Mouse (Mus musculus): Measurements from ENCODE around the gene Mup19. TPM values are rescaled to one million over a fixed set of nuclear protein-coding genes. Genes with fewer than 3 reads are reported as not detected.
"Not testable (repeated sequence)": the region's sequence is repeated elsewhere in the genome, so short reads cannot be mapped to it uniquely, and the experiment has no call there.

The Mup19 gene
- not detected in 2 replicates for polyA plus RNA-seq (2015; fragmentation: Nextera tagmentation; extraction: Ambion mirVana)

- H3K4me3 ChIP-seq (ENCODE audit: low read depth, low read length); ATAC-seq; H3K9me3 ChIP-seq (ENCODE audit: low read length); H3K9ac ChIP-seq (replicated peaks); H3K4me1 ChIP-seq (ENCODE audit: insufficient read depth); H3K36me3 ChIP-seq (replicated peaks; ENCODE audit: insufficient read depth, low read length); H3K4me2 ChIP-seq (ENCODE audit: low read depth, low read length); DNase-seq; H3K27me3 ChIP-seq (ENCODE audit: insufficient read depth, low read length); H3K27ac ChIP-seq (ENCODE audit: low read depth): not testable (repeated sequence)
- 71% methylated on average over 1 of the region's 5 CpGs for WGBS (ENCODE audit: insufficient replicate concordance)
Observed at GRCm38 (mm10) chr4:61782169-61782568, at the start of gene Mup19. Gene Mup19 (minus strand): TSS chr4:61782269.

- H3K4me1 ChIP-seq (ENCODE audit: insufficient read depth), result no peaks in the 10 kb centered on the region
- no peak for DNase-seq
- no peak overlapping the region for H3K4me3 ChIP-seq (ENCODE audit: low read depth, low read length)
- 56% methylated on average over 4 of the region's 4 CpGs for WGBS (ENCODE audit: insufficient replicate concordance)
- H3K9me3 ChIP-seq (ENCODE audit: low read length), result peaks cover 2% of the 10 kb centered on the region; the same call in 1 of the 2 replicates
- H3K4me2 ChIP-seq (ENCODE audit: low read depth, low read length), result no peak overlapping the region
- H3K9ac ChIP-seq (replicated peaks), result no peak overlapping the region
- no peaks in the 10 kb centered on the region for H3K36me3 ChIP-seq (replicated peaks; ENCODE audit: insufficient read depth, low read length)
- H3K27ac ChIP-seq (ENCODE audit: low read depth), result no peak overlapping the region
- ATAC-seq, result no peak
- H3K27me3 ChIP-seq (ENCODE audit: insufficient read depth, low read length), result no peaks in the 10 kb centered on the region
- TF ChIP-seq CTCF (IDR thresholded peaks at IDR 0.05; ENCODE audit: low read depth) (no peak), EP300 (IDR thresholded peaks at IDR 0.05; ENCODE audit: low read depth) (no peak)
Observed at GRCm38 (mm10) chr4:61829211-61829610, 47.1 kb upstream of the Mup19 start.

GRCm38 (mm10) chr4:61823185-61823584 is 41.1 kb upstream of the Mup19 start:
- Histone ChIP-seq H3K4me3 (ENCODE audit: low read depth, low read length) (no peak overlapping the region), H3K4me1 (ENCODE audit: insufficient read depth) (no peaks in the 10 kb centered on the region), H3K4me2 (ENCODE audit: low read depth, low read length) (no peak overlapping the region), H3K9ac (replicated peaks) (no peak overlapping the region), H3K36me3 (replicated peaks; ENCODE audit: insufficient read depth, low read length) (no peaks in the 10 kb centered on the region), H3K27me3 (ENCODE audit: insufficient read depth, low read length) (no peaks in the 10 kb centered on the region), H3K27ac (ENCODE audit: low read depth) (no peak overlapping the region), H3K9me3 (ENCODE audit: low read length) (peaks cover 5% of the 10 kb centered on the region)
- DNase-seq, result no peak
- 88% methylated on average over 15 of the region's 15 CpGs for WGBS (ENCODE audit: insufficient replicate concordance)
- TF ChIP-seq EP300 (IDR thresholded peaks at IDR 0.05; ENCODE audit: low read depth), result no peak
- no peak for TF ChIP-seq CTCF (IDR thresholded peaks at IDR 0.05; ENCODE audit: low read depth)
- ATAC-seq, result no peak

- not testable (repeated sequence) for H3K27me3 ChIP-seq (ENCODE audit: insufficient read depth, low read length); ATAC-seq
Observed at GRCm38 (mm10) chr4:61822541-61822940, 40.5 kb upstream of the Mup19 start.

GRCm38 (mm10) chr4:61815602-61816001 is 33.5 kb upstream of the Mup19 start:
- WGBS (ENCODE audit: insufficient replicate concordance), result 40% methylated on average over 2 of the region's 2 CpGs
- H3K4me2 ChIP-seq (ENCODE audit: low read depth, low read length), result no peak overlapping the region
- H3K27ac ChIP-seq (ENCODE audit: low read depth), result no peak overlapping the region
- no peak for ATAC-seq
- DNase-seq, result no peak
- TF ChIP-seq EP300 (IDR thresholded peaks at IDR 0.05; ENCODE audit: low read depth) (no peak), CTCF (IDR thresholded peaks at IDR 0.05; ENCODE audit: low read depth) (no peak)
- no peaks in the 10 kb centered on the region for H3K36me3 ChIP-seq (replicated peaks; ENCODE audit: insufficient read depth, low read length)
- H3K9ac ChIP-seq (replicated peaks), result no peak overlapping the region
- H3K9me3 ChIP-seq (ENCODE audit: low read length), result no peaks in the 10 kb centered on the region; the same call in 1 of the 2 replicates
- no peaks in the 10 kb centered on the region for H3K4me1 ChIP-seq (ENCODE audit: insufficient read depth)
- no peaks in the 10 kb centered on the region for H3K27me3 ChIP-seq (ENCODE audit: insufficient read depth, low read length)
- no peak overlapping the region for H3K4me3 ChIP-seq (ENCODE audit: low read depth, low read length)

More at GRCm38 (mm10) chr4:61822541-61822940, 40.5 kb upstream of the Mup19 start:
- H3K9me3 ChIP-seq (ENCODE audit: low read length); H3K36me3 ChIP-seq (replicated peaks; ENCODE audit: insufficient read depth, low read length); H3K4me3 ChIP-seq (ENCODE audit: low read depth, low read length); DNase-seq; H3K27ac ChIP-seq (ENCODE audit: low read depth); H3K4me2 ChIP-seq (ENCODE audit: low read depth, low read length); H3K9ac ChIP-seq (replicated peaks); H3K4me1 ChIP-seq (ENCODE audit: insufficient read depth): not testable (repeated sequence)
- WGBS (ENCODE audit: insufficient replicate concordance), result 85% methylated on average over 9 of the region's 9 CpGs

- TF ChIP-seq EP300 (IDR thresholded peaks at IDR 0.05; ENCODE audit: low read depth), result no peak
- no peak for TF ChIP-seq CTCF (IDR thresholded peaks at IDR 0.05; ENCODE audit: low read depth)
- Histone ChIP-seq H3K36me3 (replicated peaks; ENCODE audit: insufficient read depth, low read length) (no peaks in the 10 kb centered on the region), H3K4me2 (ENCODE audit: low read depth, low read length) (no peak overlapping the region), H3K4me3 (ENCODE audit: low read depth, low read length) (no peak overlapping the region), H3K27me3 (ENCODE audit: insufficient read depth, low read length) (no peaks in the 10 kb centered on the region), H3K9ac (replicated peaks) (no peak overlapping the region), H3K4me1 (ENCODE audit: insufficient read depth) (no peaks in the 10 kb centered on the region), H3K27ac (ENCODE audit: low read depth) (no peak overlapping the region), H3K9me3 (ENCODE audit: low read length) (no peaks in the 10 kb centered on the region; the same call in 1 of the 2 replicates)
- DNase-seq, result no peak
- no peak for ATAC-seq
Observed at GRCm38 (mm10) chr4:61813435-61813834, 31.4 kb upstream of the Mup19 start.

GRCm38 (mm10) chr4:61811193-61811592 is 29.1 kb upstream of the Mup19 start:
- not testable (repeated sequence) for ATAC-seq; H3K27ac ChIP-seq (ENCODE audit: low read depth); H3K36me3 ChIP-seq (replicated peaks; ENCODE audit: insufficient read depth, low read length); H3K9ac ChIP-seq (replicated peaks); H3K4me1 ChIP-seq (ENCODE audit: insufficient read depth); H3K4me2 ChIP-seq (ENCODE audit: low read depth, low read length); H3K9me3 ChIP-seq (ENCODE audit: low read length); H3K4me3 ChIP-seq (ENCODE audit: low read depth, low read length); H3K27me3 ChIP-seq (ENCODE audit: insufficient read depth, low read length)
- TF ChIP-seq CTCF (IDR thresholded peaks at IDR 0.05; ENCODE audit: low read depth), result peak; percentile 86
- DNase-seq, result peak; percentile 45
- 20% methylated on average over 2 of the region's 2 CpGs for WGBS (ENCODE audit: insufficient replicate concordance)

GRCm38 (mm10) chr4:61808926-61809325 is 26.9 kb upstream of the Mup19 start:
- H3K9ac ChIP-seq (replicated peaks); H3K27me3 ChIP-seq (ENCODE audit: insufficient read depth, low read length); H3K4me1 ChIP-seq (ENCODE audit: insufficient read depth); DNase-seq; H3K4me2 ChIP-seq (ENCODE audit: low read depth, low read length); H3K9me3 ChIP-seq (ENCODE audit: low read length); H3K4me3 ChIP-seq (ENCODE audit: low read depth, low read length); H3K36me3 ChIP-seq (replicated peaks; ENCODE audit: insufficient read depth, low read length); H3K27ac ChIP-seq (ENCODE audit: low read depth); ATAC-seq: not testable (repeated sequence)
- WGBS (ENCODE audit: insufficient replicate concordance), result 70% methylated on average over 3 of the region's 3 CpGs

- H3K4me1 ChIP-seq (ENCODE audit: insufficient read depth); H3K9me3 ChIP-seq (ENCODE audit: low read length); H3K36me3 ChIP-seq (replicated peaks; ENCODE audit: insufficient read depth, low read length); H3K4me2 ChIP-seq (ENCODE audit: low read depth, low read length); ATAC-seq; H3K27me3 ChIP-seq (ENCODE audit: insufficient read depth, low read length); DNase-seq; H3K9ac ChIP-seq (replicated peaks); H3K27ac ChIP-seq (ENCODE audit: low read depth); H3K4me3 ChIP-seq (ENCODE audit: low read depth, low read length): not testable (repeated sequence)
- WGBS (ENCODE audit: insufficient replicate concordance), result 82% methylated on average over 1 of the region's 1 CpGs
Observed at GRCm38 (mm10) chr4:61789699-61790098, 7.6 kb upstream of the Mup19 start.

GRCm38 (mm10) chr4:61784231-61784630 is 2.2 kb upstream of the Mup19 start:
- not testable (repeated sequence) for H3K9me3 ChIP-seq (ENCODE audit: low read length); H3K4me3 ChIP-seq (ENCODE audit: low read depth, low read length); H3K9ac ChIP-seq (replicated peaks); H3K4me2 ChIP-seq (ENCODE audit: low read depth, low read length); H3K27ac ChIP-seq (ENCODE audit: low read depth); ATAC-seq; DNase-seq; H3K36me3 ChIP-seq (replicated peaks; ENCODE audit: insufficient read depth, low read length); H3K4me1 ChIP-seq (ENCODE audit: insufficient read depth); H3K27me3 ChIP-seq (ENCODE audit: insufficient read depth, low read length)
- 68% methylated on average over 1 of the region's 1 CpGs for WGBS (ENCODE audit: insufficient replicate concordance)

Data from liver, postnatal 0 days (tissue).